Mouse (Mus musculus): ENCODE results near the gene Olfr1130. TPM values are rescaled to one million over a fixed set of nuclear protein-coding genes. Genes with fewer than 3 reads are reported as not detected.
"Not testable (repeated sequence)": the region's sequence is repeated elsewhere in the genome, so short reads cannot be mapped to it uniquely, and the experiment has no call there.

Olfr1130 gene
- polyA plus RNA-seq (2012; rRNA removed): not detected in 2 replicates

DNA sequence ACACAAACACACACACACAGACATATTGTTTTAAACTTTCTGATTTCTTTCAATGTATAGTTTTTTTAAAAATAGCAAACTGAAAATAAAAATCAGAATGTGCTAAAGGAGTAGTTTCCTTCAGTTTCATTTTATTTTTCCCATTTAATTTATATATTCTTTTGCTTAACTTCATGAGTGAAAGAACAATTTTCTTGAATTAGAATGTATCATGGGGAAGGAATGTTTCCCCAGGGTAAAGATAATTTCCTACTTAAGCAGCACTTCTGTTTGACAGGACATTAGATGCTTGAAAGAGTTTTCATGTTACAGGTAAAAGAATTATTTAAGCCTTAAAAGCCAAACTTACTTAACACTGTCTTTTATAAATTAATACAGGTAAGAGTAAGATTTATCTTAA is at the start of gene Olfr1130:
Gene Olfr1130 (plus strand): TSS at position 301 of the 400 bp plus-strand sequence.
- not testable (repeated sequence) for H3K4me1 ChIP-seq (ENCODE audit: control insufficient read depth, insufficient read depth, insufficient read length, low read length); H3K27me3 ChIP-seq (ENCODE audit: control insufficient read depth, insufficient read depth, low read length); H3K36me3 ChIP-seq (ENCODE audit: control insufficient read depth, insufficient read depth, low read length); H3K4me3 ChIP-seq (ENCODE audit: low read depth, low read length); H3K27ac ChIP-seq (ENCODE audit: insufficient read depth, low read depth, low read length)

- H3K4me1 ChIP-seq (ENCODE audit: control insufficient read depth, insufficient read depth, insufficient read length, low read length); H3K27ac ChIP-seq (ENCODE audit: insufficient read depth, low read depth, low read length); H3K36me3 ChIP-seq (ENCODE audit: control insufficient read depth, insufficient read depth, low read length); H3K27me3 ChIP-seq (ENCODE audit: control insufficient read depth, insufficient read depth, low read length); H3K4me3 ChIP-seq (ENCODE audit: low read depth, low read length): not testable (repeated sequence)
- WGBS: 50% methylated on average over 1 of the region's 1 CpGs
Observed at GRCm38 (mm10) chr2:87573602-87574001, 32.4 kb upstream of the Olfr1130 start, which contains the start of gene Olfr1129. Gene Olfr1129 (plus strand): TSS chr2:87573902.

DNA sequence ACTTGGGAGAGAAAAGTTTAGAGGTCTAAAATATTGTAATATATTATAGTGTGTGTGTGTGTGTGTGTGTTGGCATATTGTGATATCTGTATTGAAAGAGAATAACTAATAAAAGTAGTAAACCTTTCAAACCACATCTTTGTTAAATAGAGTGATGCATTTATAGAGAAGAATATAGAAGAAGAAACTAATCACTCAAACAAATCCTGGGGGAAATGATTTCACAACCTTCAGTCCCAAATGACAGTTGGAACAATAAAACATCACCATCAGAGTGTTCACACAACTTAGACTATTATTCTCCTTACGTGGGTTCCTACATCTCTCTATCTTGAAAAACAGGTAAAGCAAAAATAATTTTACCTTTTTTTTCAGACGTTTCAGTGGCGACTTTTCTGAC is 20.8 kb downstream of the Olfr1130 start, which contains the start of gene Olfr1131:
Gene Olfr1131 (plus strand): TSS at position 301 of the 400 bp plus-strand sequence.
- Histone ChIP-seq H3K27ac (ENCODE audit: insufficient read depth, low read depth, low read length) (no peak within 1 kb of the TSS), H3K36me3 (ENCODE audit: control insufficient read depth, insufficient read depth, low read length) (no peaks in the 10 kb centered on the region), H3K27me3 (ENCODE audit: control insufficient read depth, insufficient read depth, low read length) (no peaks in the 10 kb centered on the region), H3K4me3 (ENCODE audit: low read depth, low read length) (no peak within 1 kb of the TSS), H3K4me1 (ENCODE audit: control insufficient read depth, insufficient read depth, insufficient read length, low read length) (no peaks in the 10 kb centered on the region)
- WGBS: 68% methylated on average over 3 of the region's 3 CpGs
- TF ChIP-seq CTCF (IDR thresholded peaks at IDR 0.05; ENCODE audit: extremely low read depth, insufficient read length, insufficient replicate concordance, low read depth, low read length) (no peak), POLR2A (IDR thresholded peaks at IDR 0.05; ENCODE audit: low read depth, low read length) (no peak)

- H3K4me1 ChIP-seq (ENCODE audit: control insufficient read depth, insufficient read depth, insufficient read length, low read length): no peaks in the 10 kb centered on the region
- no peak for TF ChIP-seq POLR2A (IDR thresholded peaks at IDR 0.05; ENCODE audit: low read depth, low read length)
- TF ChIP-seq CTCF (IDR thresholded peaks at IDR 0.05; ENCODE audit: extremely low read depth, insufficient read length, insufficient replicate concordance, low read depth, low read length): no peak
- H3K27me3 ChIP-seq (ENCODE audit: control insufficient read depth, insufficient read depth, low read length): no peaks in the 10 kb centered on the region
- no peak within 1 kb of the TSS for H3K4me3 ChIP-seq (ENCODE audit: low read depth, low read length)
- H3K27ac ChIP-seq (ENCODE audit: insufficient read depth, low read depth, low read length): no peak within 1 kb of the TSS
- no peaks in the 10 kb centered on the region for H3K36me3 ChIP-seq (ENCODE audit: control insufficient read depth, insufficient read depth, low read length)
Observed at GRCm38 (mm10) chr2:87637435-87637834, 31.4 kb downstream of the Olfr1130 start, which contains the start of gene Olfr1132. Gene Olfr1132 (minus strand): TSS chr2:87637535.

DNA sequence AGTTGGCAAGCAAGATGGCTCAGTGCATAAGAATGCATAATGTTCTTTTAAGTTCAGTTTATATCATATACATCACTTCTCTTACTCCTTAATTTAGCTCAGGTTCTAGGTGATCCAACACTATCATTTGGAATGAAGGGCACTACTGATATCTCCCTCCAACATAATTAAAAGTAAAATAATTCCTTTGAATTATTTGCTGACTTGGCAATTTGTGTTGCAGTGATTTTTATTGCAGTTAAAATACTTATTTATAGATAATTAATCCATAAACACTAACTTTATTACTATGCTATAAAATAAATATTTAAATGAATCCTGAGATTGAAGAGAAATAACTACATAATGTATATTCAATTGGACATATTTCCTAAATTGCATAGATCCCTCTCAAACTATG is 36.4 kb downstream of the Olfr1130 start:
- H3K36me3 ChIP-seq (ENCODE audit: control insufficient read depth, insufficient read depth, low read length): no peaks in the 10 kb centered on the region
- H3K27ac ChIP-seq (ENCODE audit: insufficient read depth, low read depth, low read length): no peak overlapping the region
- no peak overlapping the region for H3K4me3 ChIP-seq (ENCODE audit: low read depth, low read length)
- H3K27me3 ChIP-seq (ENCODE audit: control insufficient read depth, insufficient read depth, low read length): no peaks in the 10 kb centered on the region
- no peaks in the 10 kb centered on the region for H3K4me1 ChIP-seq (ENCODE audit: control insufficient read depth, insufficient read depth, insufficient read length, low read length)
- TF ChIP-seq POLR2A (IDR thresholded peaks at IDR 0.05; ENCODE audit: low read depth, low read length): no peak
- no peak for TF ChIP-seq CTCF (IDR thresholded peaks at IDR 0.05; ENCODE audit: extremely low read depth, insufficient read length, insufficient replicate concordance, low read depth, low read length)

GRCm38 (mm10) chr2:87647274-87647673 is 41.3 kb downstream of the Olfr1130 start, which contains the start of gene Olfr1133:
Gene Olfr1133 (minus strand): TSS chr2:87647374.
- TF ChIP-seq POLR2A (IDR thresholded peaks at IDR 0.05; ENCODE audit: low read depth, low read length) (no peak), CTCF (IDR thresholded peaks at IDR 0.05; ENCODE audit: extremely low read depth, insufficient read length, insufficient replicate concordance, low read depth, low read length) (no peak)
- H3K36me3 ChIP-seq (ENCODE audit: control insufficient read depth, insufficient read depth, low read length): no peaks in the 10 kb centered on the region
- no peaks in the 10 kb centered on the region for H3K27me3 ChIP-seq (ENCODE audit: control insufficient read depth, insufficient read depth, low read length)
- no peak within 1 kb of the TSS for H3K27ac ChIP-seq (ENCODE audit: insufficient read depth, low read depth, low read length)
- H3K4me1 ChIP-seq (ENCODE audit: control insufficient read depth, insufficient read depth, insufficient read length, low read length): no peaks in the 10 kb centered on the region
- no peak within 1 kb of the TSS for H3K4me3 ChIP-seq (ENCODE audit: low read depth, low read length)

- no peak within 1 kb of the TSS for H3K27ac ChIP-seq (ENCODE audit: insufficient read depth, low read depth, low read length)
- H3K4me1 ChIP-seq (ENCODE audit: control insufficient read depth, insufficient read depth, insufficient read length, low read length): no peaks in the 10 kb centered on the region
- H3K27me3 ChIP-seq (ENCODE audit: control insufficient read depth, insufficient read depth, low read length): no peaks in the 10 kb centered on the region
- no peak within 1 kb of the TSS for H3K4me3 ChIP-seq (ENCODE audit: low read depth, low read length)
- no peaks in the 10 kb centered on the region for H3K36me3 ChIP-seq (ENCODE audit: control insufficient read depth, insufficient read depth, low read length)
- 76% methylated on average over 2 of the region's 2 CpGs for WGBS
- TF ChIP-seq POLR2A (IDR thresholded peaks at IDR 0.05; ENCODE audit: low read depth, low read length): no peak
- no peak for TF ChIP-seq CTCF (IDR thresholded peaks at IDR 0.05; ENCODE audit: extremely low read depth, insufficient read length, insufficient replicate concordance, low read depth, low read length)
Observed at GRCm38 (mm10) chr2:87658360-87658759, 52.3 kb downstream of the Olfr1130 start, which contains the start of gene Olfr1134. Gene Olfr1134 (minus strand): TSS chr2:87658460.

Other genes with a start within 250 kb of the Olfr1130 start
- gene Olfr1121, start 236.3 kb upstream of the Olfr1130 start, polyA plus RNA-seq (2012; rRNA removed): not detected in 2 replicates
- gene Olfr1122, start 220.4 kb upstream of the Olfr1130 start, polyA plus RNA-seq (2012; rRNA removed): not detected in 2 replicates
- not detected in 2 replicates for gene Olfr1123, start 189.6 kb upstream of the Olfr1130 start, polyA plus RNA-seq (2012; rRNA removed)
- not detected in 2 replicates for gene Olfr1124, start 175.9 kb upstream of the Olfr1130 start, polyA plus RNA-seq (2012; rRNA removed)
- not detected in 2 replicates for gene Olfr1126, start 152.2 kb upstream of the Olfr1130 start, polyA plus RNA-seq (2012; rRNA removed)
- gene Pramel7, start 109.1 kb upstream of the Olfr1130 start, polyA plus RNA-seq (2012; rRNA removed): not detected in 2 replicates
- not detected in 2 replicates for gene Pramel6, start 99.6 kb upstream of the Olfr1130 start, polyA plus RNA-seq (2012; rRNA removed)
- gene Olfr153, start 74.4 kb upstream of the Olfr1130 start, polyA plus RNA-seq (2012; rRNA removed): not detected in 2 replicates
- gene Olfr1128, start 60.7 kb upstream of the Olfr1130 start, polyA plus RNA-seq (2012; rRNA removed): not detected in 2 replicates
- gene Olfr1129, start 32.3 kb upstream of the Olfr1130 start, polyA plus RNA-seq (2012; rRNA removed): not detected in 2 replicates
- gene Olfr1131, start 20.9 kb downstream of the Olfr1130 start, polyA plus RNA-seq (2012; rRNA removed): not detected in 2 replicates
- gene Olfr1132, start 31.3 kb downstream of the Olfr1130 start, polyA plus RNA-seq (2012; rRNA removed): not detected in 2 replicates
- not detected in 2 replicates for gene Olfr1133, start 41.2 kb downstream of the Olfr1130 start, polyA plus RNA-seq (2012; rRNA removed)
- not detected in 2 replicates for gene Olfr1134, start 52.2 kb downstream of the Olfr1130 start, polyA plus RNA-seq (2012; rRNA removed)
- not detected in 2 replicates for gene Olfr1135, start 67.5 kb downstream of the Olfr1130 start, polyA plus RNA-seq (2012; rRNA removed)
- gene Olfr1136, start 87.7 kb downstream of the Olfr1130 start, polyA plus RNA-seq (2012; rRNA removed): not detected in 2 replicates
- gene Olfr1137, start 107.0 kb downstream of the Olfr1130 start, polyA plus RNA-seq (2012; rRNA removed): not detected in 2 replicates
- not detected in 2 replicates for gene Olfr1138, start 133.8 kb downstream of the Olfr1130 start, polyA plus RNA-seq (2012; rRNA removed)
- not detected in 2 replicates for gene Olfr1140, start 137.5 kb downstream of the Olfr1130 start, polyA plus RNA-seq (2012; rRNA removed)
- gene Olfr1141, start 147.8 kb downstream of the Olfr1130 start, polyA plus RNA-seq (2012; rRNA removed): not detected in 2 replicates
- not detected in 2 replicates for gene Olfr152, start 173.3 kb downstream of the Olfr1130 start, polyA plus RNA-seq (2012; rRNA removed)
- not detected in 2 replicates for gene Olfr1143, start 194.4 kb downstream of the Olfr1130 start, polyA plus RNA-seq (2012; rRNA removed)
- not detected in 2 replicates for gene Olfr1145, start 203.6 kb downstream of the Olfr1130 start, polyA plus RNA-seq (2012; rRNA removed)
- not detected in 2 replicates for gene Olfr1148, start 224.3 kb downstream of the Olfr1130 start, polyA plus RNA-seq (2012; rRNA removed)
- gene Olfr1150-ps1, start 237.8 kb downstream of the Olfr1130 start, polyA plus RNA-seq (2012; rRNA removed): not detected in 2 replicates
- not detected in 2 replicates for gene Olfr1151, start 249.7 kb downstream of the Olfr1130 start, polyA plus RNA-seq (2012; rRNA removed)